Mouse (Mus musculus) bone marrow macrophage, adult 2 months (primary cell): ENCODE results near the gene Rpp25l. TPM values are rescaled to one million over a fixed set of nuclear protein-coding genes. Genes with fewer than 3 reads are reported as not detected.
A peak's percentile ranks its signal among the peaks of the same experiment; 100 is the strongest.
"Not testable (repeated sequence)": the region's sequence is repeated elsewhere in the genome, so short reads cannot be mapped to it uniquely, and the experiment has no call there.

ENCODE experiments used
- H3K27ac ChIP-seq: 2 replicates; pipeline ENCODE4 v1.5.1; 2012; ENCODE audit warnings: low read depth, low read length; ENCODE audit not compliant: insufficient read depth
- H3K4me1 ChIP-seq: 2 replicates; pipeline ENCODE4 v1.6.1; 2012; ENCODE audit warnings: low read length; ENCODE audit not compliant: control insufficient read depth, insufficient read depth
- H3K4me3 ChIP-seq: 2 replicates; pipeline ENCODE4 v1.5.1; 2012; ENCODE audit warnings: mild to moderate bottlenecking, low read length, moderate library complexity; ENCODE audit not compliant: insufficient read depth
- CTCF ChIP-seq: IDR thresholded peaks from 2 replicates; pipeline ENCODE4 v1.5.1; 2012; ENCODE audit warnings: low read depth, mild to moderate bottlenecking, low read length, moderate library complexity
- POLR2A ChIP-seq: IDR thresholded peaks from 2 replicates; pipeline ENCODE4 v1.6.1; 2012; ENCODE audit warnings: mild to moderate bottlenecking, low read depth, low read length, borderline replicate concordance
- polyA plus RNA-seq: library from polyadenylated mRNA; stranded (reverse); fragments of >200 nt; gene quantifications from 2 replicates; pipeline ENCODE4 v1.2.4, GENCODE M21; 2012; ENCODE audit not compliant: missing spikeins, insufficient read depth, insufficient read length

The Rpp25l gene
- polyA plus RNA-seq: 19.1 and 20.0 TPM in 2 replicates

DNA sequence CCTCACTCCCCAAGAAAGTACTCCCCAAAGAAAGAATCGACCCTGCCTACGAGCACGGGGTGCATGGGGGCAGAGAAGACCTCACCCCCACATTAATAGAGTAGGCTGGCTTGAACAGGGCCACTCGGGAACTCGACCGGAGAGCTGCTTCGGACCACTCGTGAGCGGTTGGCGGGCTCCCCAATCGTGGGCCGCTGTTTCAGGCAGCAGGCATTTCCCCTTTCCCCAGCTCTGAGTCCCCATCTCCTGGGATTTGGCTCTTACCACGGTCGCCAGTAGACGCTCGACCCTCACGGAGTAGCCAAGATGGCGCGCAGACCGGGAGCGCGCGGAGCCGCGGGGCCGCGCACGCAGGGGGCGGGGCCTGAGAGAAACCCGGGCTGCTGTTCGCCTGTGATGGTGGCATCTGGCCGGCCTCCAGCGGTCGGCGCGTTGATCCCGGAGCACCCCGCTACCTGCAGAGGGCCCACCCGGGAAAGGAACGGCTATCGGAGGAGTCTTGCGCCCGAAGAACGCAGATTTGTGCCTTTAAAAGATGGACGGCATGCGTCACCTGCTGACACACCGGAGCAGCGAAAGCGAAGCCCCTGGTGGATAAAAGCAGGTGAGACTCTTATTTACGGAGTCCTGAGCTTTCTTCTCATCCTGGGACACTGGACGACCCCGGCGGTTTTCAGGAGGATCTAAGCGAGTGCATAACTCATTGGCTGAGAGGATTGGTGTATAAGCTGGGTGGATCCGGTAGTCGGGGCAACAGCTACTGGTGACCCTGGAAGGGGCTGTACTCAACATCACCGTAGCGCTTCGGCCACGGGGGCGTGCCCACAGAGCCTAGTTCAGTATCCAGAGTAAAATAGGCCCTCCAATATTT is at the start of gene Rpp25l:
Gene Rpp25l, minus strand, starts transcription at position 338 of the 871 bp plus-strand sequence.
- no peak; the same call in 1 of the 2 replicates for TF ChIP-seq CTCF
- TF ChIP-seq POLR2A: no peak
- H3K4me3 ChIP-seq: peak within 1 kb of the TSS; percentile 82
- peaks cover 5% of the 10 kb centered on the region for H3K4me1 ChIP-seq
- H3K27ac ChIP-seq: peak within 1 kb of the TSS; percentile 35

DNA sequence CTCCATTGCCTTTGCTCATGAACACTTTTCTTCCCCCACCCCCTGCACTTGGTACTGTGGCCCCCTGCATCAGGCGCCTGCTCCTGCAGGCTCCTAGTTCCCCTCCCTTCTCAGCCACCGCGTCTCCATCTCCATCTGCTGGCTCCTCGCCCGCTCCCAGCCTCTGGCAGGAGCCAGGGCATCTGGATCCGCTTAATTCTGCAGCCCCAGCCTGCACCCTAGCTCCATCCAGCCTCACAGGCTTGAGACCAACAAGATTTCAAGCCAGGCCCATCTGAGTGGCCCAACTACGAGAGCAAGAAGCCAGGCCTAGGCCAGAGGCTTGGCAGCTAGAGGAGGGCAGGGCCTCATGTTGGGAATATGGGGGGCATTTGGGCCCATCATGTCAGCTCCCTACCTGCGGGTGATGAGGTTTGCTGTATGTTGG is 49.4 kb upstream of the Rpp25l start:
- H3K4me1 ChIP-seq: peaks cover 11% of the 10 kb centered on the region
- not testable (repeated sequence) for H3K27ac ChIP-seq, H3K4me3 ChIP-seq

DNA sequence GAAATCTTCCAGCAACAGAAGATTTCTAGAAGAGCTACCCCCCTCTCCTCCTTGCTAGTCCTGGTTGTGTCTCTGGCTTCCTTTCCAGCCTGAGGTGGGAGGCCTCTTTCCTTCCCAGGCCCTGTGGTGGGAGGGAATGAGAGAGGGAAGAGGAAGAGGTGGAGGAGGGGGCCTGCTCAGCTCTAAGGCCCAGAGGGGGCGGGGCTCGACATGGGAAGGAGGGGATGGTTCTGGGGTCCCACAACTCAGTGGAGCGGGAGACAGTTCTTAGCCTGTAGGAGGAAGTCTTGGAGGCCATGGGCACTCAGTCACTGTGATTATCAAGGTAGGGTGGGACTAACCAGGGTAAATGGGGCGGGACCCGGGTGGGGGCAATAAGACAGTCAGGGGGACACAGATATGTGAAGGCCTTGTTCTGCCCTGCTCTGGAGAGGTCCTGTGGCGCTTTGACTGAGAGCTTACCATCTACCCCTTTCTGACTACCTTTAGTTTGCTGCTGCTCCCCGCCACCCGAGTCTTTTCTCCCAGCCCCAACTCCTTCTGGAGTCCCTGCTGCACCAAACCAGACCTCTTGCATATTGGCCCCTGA is 48.9 kb upstream of the Rpp25l start:
- no peak overlapping the region for H3K4me3 ChIP-seq
- no peak overlapping the region for H3K27ac ChIP-seq
- peaks cover 11% of the 10 kb centered on the region for H3K4me1 ChIP-seq
- TF ChIP-seq CTCF (no peak), POLR2A (no peak)

DNA sequence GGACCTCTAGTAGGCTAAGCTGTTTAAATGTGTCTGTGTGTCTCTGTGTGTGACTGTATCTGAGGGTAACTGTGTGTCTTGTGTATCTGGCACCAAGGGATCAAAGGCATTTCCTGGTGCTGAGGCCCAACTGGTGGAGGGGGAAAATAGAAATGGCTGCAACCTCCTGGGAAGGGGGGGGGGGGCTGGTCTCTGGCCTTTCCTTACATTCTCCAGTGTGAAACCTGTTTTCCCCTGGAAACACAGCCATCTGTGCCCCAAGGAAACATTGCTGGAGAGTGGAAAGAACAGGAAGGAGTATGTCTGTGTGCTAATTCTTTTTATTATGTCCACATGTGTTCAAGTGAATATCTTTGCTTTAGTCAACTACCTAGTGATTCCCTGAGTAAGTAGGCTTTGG is 48.3 kb upstream of the Rpp25l start:
- H3K27ac ChIP-seq: no peak overlapping the region
- H3K4me1 ChIP-seq: peaks cover 11% of the 10 kb centered on the region
- TF ChIP-seq CTCF: no peak
- no peak for TF ChIP-seq POLR2A
- H3K4me3 ChIP-seq: no peak overlapping the region

DNA sequence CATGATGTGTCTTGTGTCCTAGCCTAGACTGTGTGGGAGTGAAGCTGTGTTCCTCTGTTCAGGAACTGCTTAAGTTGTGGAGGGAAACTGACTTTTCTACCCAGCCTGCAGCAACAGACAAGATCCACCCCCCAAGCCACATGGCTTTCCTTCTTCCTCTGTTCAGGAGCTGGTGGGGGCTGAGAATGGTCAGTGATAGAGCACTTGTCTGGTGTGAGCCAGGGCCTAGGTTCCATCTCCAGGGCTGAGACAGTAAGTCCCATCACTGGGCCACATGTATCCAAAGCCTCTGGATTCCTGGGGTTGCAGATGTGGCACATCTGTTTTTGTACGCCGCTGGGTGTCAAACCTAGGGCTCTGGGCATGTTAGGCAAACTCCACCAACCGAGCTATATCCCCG is 47.6 kb upstream of the Rpp25l start:
- Histone ChIP-seq H3K4me1 (peaks cover 13% of the 10 kb centered on the region), H3K27ac (no peak overlapping the region), H3K4me3 (peak overlapping the region; percentile 57)
- no peak for TF ChIP-seq POLR2A
- no peak for TF ChIP-seq CTCF

DNA sequence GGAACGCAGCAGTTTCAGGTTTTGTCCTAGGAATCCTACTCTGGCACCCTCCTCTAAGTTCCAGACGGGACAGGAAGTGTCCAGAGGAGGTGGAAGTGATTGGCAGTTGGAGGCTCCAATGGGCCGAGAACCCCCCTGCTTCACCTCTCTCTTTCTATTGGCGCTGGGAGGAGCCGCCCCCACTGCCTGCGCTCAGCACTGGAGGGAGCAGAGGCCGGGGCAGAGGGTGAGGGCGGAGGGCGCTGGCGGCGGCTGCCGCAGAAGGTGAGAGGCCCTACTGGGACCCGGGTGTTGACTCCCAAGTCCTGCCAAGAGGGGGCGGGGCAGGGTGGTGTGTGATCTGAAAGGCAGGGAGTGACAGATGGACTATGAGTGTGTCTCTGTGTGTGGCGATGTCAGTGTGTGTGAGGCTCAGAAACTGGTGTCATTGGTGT is 47.0 kb upstream of the Rpp25l start:
- peak overlapping the region; percentile 57 for H3K4me3 ChIP-seq
- peaks cover 13% of the 10 kb centered on the region for H3K4me1 ChIP-seq
- H3K27ac ChIP-seq: no peak overlapping the region
- TF ChIP-seq POLR2A (no peak), CTCF (no peak)

DNA sequence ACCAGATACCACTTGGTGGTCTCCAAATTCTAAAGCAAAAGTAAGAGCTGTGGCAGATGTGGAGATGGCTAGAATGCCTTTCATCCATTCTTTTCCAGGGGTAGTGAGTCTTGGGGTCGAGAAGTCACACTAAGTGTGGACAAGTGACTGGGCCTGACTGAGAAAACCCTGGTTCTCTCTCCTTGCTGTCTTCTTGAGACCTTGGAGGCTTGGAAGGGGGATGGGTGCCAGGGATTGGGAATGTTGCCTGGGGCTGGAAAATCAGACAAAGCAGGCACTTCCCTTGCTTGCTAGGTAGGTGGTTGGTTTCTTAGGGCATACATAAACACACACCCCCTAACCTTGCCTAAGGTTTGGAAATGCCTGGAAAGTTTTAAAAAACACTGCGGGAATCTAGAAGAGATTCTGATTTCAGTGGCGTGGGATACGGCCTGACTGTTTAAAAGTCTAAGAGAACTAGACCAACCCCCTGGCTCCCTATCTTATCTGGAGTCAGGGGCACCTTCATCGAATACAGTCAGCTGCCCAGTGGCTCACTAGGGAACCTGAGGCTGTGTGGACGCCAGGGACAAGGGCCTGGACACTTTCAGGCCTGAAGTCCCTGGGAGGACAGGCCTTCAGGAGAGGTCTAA is 46.4 kb upstream of the Rpp25l start:
- peaks cover 14% of the 10 kb centered on the region for H3K4me1 ChIP-seq
- no peak overlapping the region for H3K4me3 ChIP-seq
- TF ChIP-seq CTCF (no peak), POLR2A (no peak)
- H3K27ac ChIP-seq: no peak overlapping the region

DNA sequence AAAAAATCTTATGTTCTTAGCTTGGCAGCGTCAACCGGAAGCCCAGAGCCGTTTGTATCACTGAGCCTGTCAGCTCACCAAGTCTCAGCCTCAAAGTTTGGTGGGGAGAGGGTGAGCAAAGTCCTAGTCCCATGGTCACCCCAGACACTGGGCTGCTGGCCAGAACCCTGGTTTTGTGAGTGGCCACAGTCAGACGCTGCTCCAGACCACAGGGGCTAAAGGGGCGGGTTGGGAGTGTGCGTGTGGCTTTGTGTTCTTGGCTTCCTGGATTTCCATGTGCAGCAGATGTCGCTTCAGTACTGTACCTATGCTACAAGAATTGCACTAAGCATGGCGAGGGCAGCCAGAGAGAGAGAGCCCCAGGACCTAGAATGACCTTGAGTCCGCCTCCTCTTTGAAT is 45.9 kb upstream of the Rpp25l start:
- no peak for TF ChIP-seq POLR2A
- TF ChIP-seq CTCF: no peak
- Histone ChIP-seq H3K27ac (no peak overlapping the region), H3K4me1 (peaks cover 15% of the 10 kb centered on the region), H3K4me3 (no peak overlapping the region)

DNA sequence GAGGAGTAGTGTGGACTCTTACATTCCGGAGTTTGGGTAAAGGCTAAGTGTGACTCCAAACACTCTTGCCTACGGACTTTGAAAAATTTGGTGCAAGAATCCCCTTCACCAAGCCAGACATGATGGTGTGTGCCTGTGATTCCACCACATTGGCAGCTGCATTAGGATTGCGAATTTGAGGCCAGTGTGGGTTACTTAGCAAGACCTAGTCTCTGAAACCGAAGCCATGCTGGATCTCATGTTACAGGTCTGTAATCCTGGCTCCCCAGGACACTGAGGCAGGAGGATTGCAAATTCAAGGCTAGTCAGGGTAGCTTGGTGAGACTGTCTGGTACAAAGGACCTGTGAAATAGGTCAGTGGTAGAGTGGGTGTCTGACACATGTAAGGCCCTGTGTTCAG is 45.4 kb upstream of the Rpp25l start:
- H3K27ac ChIP-seq: no peak overlapping the region
- peaks cover 15% of the 10 kb centered on the region for H3K4me1 ChIP-seq

DNA sequence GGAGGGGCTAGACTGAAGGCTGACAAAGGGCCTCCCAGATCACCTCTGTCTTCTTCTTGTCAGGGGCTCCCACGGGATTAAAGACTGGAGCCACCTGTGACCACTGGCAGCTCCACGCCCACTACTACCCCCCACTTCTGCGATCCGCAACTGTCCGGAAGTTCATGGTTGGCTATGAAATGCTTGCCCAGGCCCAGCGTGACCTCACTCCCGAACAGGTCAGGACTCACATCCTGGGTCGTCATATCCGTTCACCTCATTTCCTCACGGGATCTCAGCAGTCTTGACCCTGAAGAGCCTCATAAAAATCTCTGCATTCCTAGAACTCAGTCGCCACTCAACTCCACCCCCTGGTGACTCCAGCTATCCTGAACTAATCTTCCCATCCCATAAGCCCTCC is 44.7 kb upstream of the Rpp25l start:
- no peak for TF ChIP-seq CTCF
- no peak for TF ChIP-seq POLR2A
- Histone ChIP-seq H3K4me1 (peaks cover 15% of the 10 kb centered on the region), H3K4me3 (no peak overlapping the region), H3K27ac (no peak overlapping the region)

More for the DNA sequence above, 45.4 kb upstream of the Rpp25l start:
- no peak overlapping the region for H3K4me3 ChIP-seq
- TF ChIP-seq CTCF: no peak
- TF ChIP-seq POLR2A: no peak
